Mouse (Mus musculus) cerebellum, adult 18-20 months (tissue): ENCODE measurements around the gene Brat1.
A peak's percentile ranks its signal among the peaks of the same experiment; 100 is the strongest.
"Not testable (repeated sequence)": the region's sequence is repeated elsewhere in the genome, so short reads cannot be mapped to it uniquely, and the experiment has no call there.

Experiments used
- DNase-seq, 2 experiments: peaks; one replicate each; pipeline ENCODE4 v3.0.0; 2021

Gene Brat1

DNA sequence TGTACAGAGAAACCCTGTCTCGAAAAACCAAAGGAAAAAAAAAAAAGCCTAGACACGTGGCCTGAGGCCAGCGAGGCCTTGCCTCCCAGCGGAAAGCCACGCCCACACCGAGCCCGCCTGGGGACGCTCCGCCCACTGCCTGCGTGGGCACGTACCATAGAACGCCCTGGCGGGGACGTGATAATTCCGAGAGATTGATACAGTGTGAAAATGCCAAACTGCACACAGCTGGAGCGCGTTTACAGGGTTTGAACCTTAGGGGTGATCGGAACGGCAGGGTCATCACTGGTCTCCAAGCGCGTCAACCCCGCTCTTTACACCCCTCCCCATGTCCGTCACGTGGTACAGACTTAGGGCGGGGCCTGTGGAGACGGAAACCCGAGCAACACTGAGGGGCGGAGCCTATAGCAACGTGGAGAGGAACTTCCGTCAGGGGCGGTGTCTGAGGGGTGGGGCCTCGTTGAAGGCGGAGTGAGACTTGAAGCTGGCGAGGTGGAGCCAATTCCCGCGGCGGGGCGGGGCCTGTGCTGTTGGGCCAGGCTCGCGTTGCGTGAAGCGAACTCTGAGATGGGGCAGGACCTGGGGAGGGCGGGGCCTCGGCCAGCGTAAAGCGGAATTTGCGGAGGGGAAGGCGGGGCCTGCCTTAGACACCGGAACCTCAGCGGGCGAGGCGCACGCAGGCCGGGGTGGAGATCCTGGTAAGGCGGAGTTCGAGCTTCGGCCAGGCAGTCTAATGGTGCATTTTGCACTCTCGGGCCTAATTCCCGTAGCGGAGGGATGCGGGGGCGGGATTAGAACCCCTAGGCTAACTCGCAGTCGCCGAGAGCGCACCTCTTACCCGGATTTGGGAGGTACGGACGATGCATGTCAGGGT, at the start of gene Brat1:
Gene Brat1, plus strand, starts transcription at position 634 of the 874 bp plus-strand sequence.
- DNase-seq, result peak; percentile 100

DNA sequence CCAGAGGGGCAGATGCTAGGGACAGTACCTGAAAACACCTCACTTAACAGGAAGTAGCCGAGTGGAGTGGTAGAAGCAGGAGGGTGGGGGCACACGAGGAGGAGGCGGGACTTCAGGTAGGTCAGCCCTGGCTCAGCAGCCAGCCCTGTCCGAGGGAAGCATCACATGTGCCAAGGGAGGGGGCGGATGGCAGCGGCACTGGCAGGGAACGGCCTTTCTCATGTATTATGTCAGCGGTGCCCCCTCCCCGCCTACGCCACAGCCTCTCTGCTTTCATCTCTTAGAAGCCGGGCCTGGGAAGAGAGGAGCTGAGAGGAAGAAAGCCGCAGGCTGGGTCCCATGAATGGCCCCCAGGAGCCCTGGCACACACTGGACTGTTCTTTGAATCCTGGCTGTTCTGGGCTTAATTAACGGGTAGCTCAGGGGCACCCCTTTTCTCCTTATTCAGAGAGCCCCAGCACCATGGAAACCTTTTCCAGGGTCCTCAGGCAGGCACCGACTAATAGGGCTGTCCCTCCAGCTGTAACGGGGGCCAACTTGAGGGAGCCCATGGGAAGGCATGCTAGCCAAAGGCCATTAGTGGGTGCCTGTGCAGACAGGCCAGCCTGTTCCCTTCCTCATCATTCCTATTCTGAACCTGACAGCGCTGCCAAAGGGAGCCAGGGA, 45.1 kb upstream of the Brat1 start:
- peak; percentile 27 to 43 for DNase-seq

DNA sequence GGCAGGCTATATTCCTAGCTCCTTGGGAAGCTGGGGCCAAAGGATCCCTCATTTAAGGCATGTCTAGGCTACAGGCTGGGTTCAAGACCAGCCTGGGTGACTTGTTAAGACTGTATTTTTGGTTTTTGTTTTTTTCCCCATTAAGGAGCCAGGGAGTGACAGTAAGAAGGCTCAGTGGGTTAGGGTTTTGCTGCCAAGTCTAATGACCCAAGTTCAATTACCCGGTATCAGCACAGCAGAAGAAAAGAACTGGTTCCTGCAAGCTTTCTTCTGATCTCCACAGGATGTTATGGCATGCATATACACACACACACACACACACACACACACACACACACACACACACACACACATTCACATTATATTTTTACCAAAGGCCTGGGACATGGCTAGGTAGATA, 44.4 kb upstream of the Brat1 start:
- no peak for DNase-seq

DNA sequence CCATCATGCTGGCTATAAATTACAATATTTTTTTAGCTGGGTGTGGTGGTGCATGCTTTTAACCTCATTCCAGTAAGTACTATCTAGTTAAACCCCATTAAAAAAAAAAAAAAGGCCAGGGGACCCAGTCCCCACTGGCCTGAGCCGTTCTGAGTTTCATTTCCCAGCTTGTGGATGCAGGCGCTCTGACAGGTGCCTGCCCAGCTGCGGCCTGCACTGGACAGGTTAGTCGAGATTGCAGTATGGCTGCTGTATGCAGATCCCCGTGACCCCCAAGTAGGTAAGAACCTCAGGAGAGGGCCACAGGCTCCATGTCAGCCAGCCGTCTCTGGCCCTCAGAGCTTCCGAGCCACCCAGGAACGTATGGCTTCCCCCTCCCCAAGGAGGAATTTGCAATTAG, 43.4 kb upstream of the Brat1 start:
- DNase-seq, result no peak

DNA sequence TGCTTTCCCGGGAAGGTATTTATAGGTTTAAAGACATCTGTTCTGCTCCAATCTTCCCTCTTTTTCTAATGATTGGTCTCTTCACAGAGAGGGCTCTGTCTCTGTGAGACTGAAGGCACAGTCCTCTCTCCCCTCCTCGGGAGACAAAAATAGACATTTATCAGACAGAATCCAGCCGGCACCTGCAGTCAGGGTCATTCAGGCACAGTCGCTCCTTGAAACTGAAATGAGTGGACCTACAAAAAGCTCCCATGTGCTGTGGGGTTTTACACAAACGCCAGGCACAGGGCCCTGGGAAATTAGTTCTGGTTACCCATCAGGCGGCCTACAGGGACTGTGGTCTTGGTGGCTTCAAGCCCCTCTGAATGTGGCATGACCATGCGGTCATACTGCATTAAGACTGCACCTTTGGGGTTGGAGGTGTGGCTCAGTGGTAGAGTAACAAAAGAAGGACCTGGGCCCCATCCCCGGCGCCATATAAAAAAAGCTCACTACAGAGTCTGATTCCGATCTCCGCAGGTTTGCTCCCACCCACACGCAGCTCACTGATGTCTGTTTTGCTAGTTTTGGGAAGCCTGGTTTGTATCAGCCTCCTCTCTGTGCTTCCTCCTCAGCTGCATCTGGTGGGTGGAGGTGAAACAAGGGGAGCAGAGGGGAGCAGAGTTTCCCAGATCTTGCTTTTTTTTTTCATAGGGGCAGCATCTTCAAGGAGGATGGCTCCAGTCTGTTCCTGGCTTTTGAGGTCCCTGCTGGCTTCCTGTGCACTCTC, 42.8 kb upstream of the Brat1 start:
- no peak for DNase-seq

DNA sequence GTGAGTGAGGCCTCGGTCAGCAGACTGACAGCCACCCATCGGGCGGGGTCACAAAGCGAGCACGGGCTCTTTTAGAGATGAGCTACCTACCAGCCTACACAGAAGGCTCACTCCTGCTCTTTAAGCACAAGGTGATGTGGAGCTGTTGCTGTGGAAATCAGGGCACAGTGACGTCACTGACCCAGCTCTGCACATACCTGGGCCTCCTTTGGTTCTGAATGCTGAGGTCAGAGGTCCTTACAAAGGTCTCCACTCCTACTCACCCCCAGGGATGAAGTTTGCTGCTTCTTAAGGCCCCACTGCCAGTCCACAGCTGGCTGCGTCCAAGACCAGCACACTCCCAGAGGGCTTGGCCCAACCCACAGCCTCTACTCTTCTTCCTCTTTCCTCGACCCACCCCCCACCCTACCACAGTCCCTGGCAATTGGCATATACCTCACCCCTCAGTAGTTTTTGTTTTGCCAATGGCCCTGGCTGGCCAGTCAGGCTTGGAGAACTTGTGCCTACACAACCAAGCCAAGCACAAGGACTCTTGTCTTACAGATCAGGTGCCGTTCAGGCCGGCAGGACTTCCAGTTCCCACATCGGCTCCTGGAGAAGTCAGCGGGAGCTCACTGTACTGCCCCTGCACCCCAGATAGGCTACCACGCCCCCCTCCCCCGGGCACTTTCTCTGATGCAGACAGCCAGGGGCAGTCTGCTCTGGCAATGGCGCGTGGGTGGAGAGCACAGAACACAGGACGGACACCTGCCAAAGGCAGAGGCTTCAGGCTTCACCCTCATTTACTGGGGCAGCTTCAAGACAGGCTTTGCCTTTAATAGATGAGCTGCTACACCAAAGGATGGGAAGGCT, 41.8 kb upstream of the Brat1 start:
- peak; percentile 23 to 26 for DNase-seq

DNA sequence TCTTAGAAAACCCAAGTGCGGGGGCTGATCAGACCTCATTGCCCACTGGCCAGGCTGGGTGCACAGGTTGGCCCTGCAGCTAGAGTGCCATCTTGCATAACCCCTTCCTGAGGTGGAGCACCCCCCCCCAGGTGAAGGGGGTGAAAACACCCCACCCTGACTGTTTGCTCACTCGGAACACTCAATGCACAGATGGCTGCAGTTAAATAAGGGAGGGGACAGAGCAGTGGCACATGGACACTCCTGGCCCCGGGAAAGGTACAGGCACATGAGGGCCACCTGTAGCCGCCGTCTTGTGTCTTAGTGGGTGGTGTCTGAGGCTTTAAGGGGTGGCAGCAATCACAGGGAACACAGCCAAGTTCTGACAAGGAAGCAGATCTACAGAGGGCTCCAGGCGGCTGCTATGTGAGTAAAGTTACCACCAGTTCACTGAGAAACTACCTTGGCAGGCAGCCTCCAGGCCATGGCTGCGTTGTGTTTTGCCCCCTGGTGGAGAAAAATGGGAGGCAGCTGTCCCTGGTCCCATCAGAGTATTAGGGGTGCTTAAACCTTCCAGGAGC, 41.1 kb upstream of the Brat1 start:
- peak; percentile 41 to 53 for DNase-seq

DNA sequence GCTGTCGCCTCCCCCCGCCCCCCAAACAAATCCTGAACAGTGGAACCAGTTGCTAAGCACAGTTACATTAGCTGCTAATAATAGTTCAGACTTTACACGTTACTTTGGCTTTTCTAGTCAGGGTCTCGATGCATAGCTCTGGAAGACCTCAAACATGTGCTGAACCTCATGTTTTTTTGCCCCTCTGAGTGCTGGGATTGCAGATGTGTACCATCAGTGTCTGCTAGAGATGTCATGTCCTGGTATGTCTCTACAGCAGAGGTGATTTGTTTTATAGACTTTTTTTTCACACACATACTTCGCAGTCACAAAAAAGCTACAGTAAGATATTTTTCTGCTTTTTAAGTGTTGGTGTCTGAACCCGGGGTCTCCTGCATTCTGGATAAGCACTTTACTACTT, 32.7 kb upstream of the Brat1 start:
- DNase-seq, result no peak

DNA sequence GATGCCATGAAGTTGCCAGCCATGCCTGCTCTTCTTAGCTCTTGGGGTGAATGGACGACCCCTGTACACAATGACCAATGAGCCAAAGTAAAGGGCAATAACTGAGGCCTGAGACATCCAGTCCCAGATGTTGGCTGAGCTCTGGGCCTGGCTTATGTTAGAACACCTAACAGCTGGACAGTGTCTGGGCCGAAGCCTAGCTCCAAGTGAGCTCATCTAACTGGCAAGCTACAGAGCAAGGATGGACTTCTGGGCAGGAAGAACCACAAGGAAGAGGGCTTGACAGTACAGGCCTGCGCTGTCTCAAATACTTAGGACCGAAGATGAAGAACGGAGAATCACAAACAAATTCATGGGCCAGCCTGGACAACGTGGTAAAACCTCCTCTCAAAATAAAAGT, 32.2 kb upstream of the Brat1 start:
- DNase-seq, result not testable (repeated sequence)

DNA sequence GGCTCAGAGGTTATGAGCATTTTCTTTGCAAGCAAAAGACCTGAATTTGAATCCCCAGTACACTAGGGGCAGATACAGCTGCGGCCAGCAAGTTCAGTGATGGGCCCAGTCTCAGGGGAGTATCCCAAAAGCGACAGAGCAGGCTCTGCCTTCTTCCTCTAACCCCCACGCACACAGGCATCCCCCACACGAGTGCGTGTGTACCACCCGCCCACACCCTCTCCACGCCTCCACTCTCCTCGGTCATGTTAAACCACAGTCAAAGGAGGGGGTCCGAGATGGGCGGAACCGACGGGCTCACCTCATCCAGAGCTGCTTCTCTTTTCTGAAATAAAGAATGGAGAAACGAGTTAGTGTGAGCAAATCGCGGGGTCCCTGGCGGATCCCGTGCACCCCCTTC, 30.8 kb upstream of the Brat1 start:
- DNase-seq, result no peak

DNA sequence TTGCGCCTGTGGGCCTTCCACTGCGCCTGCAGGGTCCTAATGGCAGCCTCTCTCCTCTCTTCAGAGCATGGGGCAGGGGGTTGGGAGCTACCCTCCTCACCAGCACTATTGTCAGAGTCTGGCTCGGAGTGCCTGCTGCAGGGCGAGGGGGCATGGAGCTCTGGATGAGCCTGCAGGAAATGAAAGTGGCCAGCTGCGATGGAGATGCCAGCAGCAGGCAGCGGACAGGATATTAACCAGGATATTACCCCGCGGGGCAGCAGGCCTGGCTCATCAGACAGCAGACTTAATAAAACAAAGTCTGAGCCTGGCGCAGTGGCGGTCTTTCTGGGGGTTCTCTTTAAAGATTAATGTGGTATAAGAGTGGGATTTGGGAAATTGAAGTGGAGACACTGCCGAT, 29.7 kb upstream of the Brat1 start:
- no peak for DNase-seq

DNA sequence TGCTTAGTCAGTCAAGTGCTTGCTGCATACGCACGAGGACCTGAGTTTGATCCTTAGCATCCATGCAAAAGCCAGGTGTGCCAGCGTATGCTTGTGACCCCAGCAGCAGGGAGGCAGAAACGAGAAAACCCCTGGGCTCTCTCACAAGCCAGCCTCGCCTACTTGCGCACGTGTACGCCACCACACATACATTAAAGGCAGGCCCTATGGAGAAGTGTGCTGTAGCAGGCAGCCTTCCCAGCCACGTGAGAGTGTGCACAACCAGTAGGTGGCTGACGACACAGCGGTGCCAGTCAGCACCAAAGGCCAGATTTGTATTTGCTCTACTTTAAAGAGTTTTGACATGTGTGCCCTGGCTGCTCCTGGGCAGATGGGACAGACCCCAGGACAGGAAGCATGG, 29.2 kb upstream of the Brat1 start:
- DNase-seq, result no peak

DNA sequence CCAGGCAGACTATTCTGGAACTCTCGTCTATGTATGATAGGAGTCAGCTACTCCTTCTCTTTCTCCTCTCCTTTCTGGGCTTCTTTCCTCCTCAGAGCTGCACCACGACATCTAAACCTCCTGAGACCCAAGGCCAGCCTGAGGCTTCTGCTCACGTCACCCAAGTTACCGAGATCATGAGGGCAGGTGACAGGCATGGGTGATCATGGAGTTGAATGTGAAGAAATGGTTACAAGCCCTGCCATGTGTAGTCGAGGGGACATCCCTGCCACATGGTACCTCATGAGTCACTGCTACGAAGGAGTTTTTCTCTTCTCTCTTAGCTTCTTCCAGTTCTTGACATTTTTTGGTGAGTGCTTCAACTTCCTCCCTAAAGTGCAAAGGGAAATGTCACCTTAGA, 27.7 kb upstream of the Brat1 start:
- no peak for DNase-seq

DNA sequence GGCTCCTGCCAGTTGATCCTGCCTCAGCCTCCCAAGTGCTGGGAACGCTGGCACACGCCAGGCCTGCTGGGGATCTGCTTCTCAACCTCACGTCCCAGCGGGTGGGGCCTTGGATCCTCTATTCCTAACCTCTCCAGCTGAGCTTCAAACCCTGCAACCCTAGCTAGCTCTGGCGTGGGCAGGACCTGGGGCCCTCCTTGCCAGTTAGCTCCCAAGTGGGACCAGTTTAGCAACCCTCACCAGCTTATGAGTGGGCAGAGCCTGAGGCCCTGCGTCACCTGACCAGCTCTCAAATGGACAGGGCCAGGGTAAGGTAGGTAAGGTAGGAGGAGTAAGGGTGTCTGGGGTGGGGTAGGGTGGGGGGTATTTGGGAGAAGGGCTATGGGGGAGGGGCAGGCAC, 24.8 kb upstream of the Brat1 start:
- no peak for DNase-seq

DNA sequence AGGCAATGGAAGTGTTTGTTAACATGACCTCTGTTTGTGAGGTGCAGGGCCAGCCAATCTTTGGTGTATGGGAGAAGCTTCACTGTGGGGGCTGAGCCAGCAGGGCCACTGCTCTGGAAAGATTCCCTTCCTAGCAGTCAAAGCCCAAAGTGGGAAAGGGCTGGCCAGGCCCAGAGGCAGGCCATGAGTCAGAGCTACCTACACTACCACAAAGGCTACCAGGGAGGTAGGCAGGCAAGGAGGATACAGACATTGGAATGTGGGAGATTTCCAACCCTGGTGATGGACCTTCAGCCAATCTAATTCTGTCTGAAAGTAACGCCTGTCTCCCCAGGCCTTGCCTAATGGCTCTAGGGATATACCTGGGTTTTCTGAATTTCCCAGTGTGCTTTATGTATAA, 23.9 kb upstream of the Brat1 start:
- no peak for DNase-seq

DNA sequence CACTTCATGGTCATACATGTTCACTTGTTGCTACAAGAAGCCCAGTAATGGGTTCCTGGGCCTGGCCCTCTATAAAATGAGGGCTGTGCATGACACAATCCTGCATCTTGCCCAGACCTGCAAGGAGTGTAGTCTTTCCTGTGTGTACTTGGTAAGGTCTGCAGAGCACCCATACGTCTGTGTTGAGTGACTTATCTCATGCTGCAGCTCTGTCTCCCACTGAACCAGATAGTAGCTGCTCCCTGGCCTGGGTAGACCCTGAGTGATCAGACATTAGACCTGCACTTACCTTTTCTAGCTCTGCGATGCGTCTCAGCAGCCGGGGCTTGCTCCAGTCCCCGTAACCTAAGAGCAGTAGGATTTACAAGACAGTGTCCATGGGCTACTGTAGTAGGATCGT, 22.7 kb upstream of the Brat1 start:
- no peak for DNase-seq

DNA sequence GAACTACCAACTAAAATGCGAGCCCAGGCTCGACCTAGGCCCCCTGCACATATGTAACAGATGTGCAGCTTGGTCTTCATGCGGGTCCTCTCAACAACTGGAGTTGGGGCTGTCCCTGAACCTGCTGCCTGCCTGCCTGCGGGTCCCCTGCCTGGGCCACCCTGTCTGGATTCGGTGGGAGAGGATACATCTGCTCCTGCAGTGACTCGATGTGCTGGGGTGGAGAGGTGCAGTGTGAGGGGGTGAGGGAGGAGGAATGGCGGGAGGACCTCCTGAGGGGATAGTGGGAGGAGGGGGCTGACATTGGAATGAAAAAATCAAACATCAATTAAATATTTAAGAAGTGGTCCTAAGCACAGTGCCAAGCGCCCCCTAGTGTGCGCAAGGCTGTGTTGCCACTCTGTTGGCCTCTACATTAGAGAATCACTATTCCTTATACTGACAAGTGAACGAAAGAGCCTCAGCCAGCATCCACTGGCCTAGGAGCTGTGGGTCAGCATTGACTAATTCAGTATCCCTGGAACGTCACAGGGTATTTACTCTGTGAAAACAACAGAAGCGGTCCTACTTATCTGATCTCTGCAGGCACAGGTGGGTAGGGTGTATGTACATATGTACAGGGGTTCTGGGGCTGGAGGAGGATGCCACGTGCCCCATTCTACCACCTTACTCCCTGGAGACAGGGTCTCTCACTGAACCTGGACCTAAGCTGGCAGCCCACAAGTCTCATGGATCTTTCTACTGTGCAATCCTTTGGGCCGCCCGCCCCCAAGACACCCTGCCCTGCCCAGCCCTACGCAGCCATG, 20.3 kb upstream of the Brat1 start:
- peak; percentile 38 to 62 for DNase-seq

DNA sequence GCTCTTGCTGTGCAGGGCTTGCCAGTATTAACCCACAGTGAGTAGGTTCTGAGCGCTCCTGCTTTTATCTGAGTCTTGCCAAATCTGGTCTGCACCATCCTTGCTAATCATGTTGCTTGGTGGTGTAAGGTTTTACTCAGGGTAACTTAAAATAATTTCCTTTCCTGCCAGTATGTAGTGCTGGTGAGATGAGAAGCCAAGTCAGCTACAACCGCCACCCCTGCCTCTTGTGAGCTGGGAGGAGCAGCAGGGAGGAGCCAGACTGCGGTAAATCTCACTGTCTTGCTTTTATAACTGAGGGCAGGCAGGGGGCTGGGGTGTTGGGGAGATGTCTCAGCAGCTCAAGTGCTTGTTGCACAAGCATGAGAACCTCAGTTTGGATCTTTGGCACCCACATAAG, 16.4 kb upstream of the Brat1 start:
- no peak for DNase-seq

DNA sequence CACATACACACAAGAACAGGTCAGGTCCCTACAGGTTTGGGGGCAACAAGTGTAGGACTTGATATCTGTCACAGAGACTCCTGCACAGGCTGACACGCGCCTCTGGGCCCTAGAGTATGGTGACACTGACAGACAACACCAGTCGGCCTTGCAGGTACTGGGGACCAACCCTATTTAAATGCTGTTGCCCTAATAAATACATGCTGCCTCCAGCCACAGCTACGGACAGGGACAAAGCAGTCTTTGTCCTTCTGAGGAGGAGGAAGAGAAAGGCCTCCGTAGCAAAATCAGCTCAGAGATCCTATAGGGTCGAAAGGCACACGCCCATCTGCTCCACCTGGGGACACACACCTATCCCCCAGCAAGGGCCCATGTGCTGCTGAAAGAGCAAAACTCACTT, 8.8 kb upstream of the Brat1 start:
- no peak for DNase-seq

DNA sequence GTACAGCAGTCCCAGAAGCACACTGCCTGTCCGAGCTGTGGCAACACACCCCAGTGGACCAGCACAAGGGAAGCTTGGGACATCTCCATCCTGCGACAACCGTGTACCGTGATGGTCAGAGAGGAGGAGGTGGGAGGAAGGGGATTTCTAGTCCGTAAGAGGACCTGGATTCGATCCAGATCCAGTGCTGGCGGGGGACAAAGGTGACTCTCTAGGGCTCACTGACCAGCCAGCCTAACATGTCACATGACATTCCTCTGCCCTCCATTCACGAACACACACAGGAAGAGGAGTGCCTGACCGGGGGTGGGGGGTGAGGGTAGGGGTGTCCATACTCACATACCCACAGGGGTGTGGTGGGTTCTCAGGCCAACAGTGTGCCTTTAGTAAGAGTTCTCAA, 5.0 kb upstream of the Brat1 start:
- DNase-seq, result no peak

DNA sequence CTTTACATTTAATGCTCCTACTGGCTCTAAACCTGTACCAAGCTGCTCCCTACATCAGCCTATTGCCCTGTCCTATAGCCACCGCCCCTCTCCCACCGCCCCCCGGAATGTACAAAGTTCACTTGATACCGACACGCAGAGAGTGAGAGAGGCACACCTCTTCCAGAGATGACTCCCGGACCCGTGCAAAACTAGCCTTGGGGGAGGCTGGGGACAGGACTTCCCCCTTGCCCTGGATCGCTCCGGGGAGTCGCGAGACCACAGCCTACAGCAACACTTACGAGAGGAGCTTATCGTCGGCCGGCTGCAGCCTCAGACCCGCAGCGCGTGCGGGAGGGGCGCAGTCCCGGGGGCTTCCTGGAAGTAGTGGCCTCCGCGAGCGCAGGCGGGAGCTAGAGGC, 3.1 kb upstream of the Brat1 start:
- no peak for DNase-seq

DNA sequence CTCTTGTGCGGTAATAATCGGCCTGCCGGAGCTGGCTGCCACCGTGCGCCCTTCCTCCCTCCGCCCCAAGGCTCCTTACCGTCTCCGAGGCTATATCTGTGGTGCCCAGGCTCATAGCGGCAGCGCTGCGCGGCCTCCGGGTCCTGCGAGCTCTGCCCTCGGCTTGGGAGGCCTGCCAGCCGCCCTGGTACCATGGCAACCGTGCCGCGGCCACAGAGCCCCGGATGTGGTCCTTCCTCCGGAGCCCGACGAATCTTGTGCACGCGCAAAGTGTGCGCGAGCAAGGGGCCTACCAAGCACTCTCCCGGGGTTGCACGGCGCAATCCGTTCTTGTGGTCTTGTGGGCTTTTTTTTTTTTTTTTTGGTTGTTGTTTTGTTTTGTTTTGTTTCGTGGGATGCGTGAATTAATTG, 2.7 kb upstream of the Brat1 start, which contains the start of gene Iqce:
Gene Iqce, minus strand, starts transcription at position 276 of the 411 bp plus-strand sequence.
- DNase-seq, result peak; percentile 97 to 98
